Mouse (Mus musculus) embryonic facial prominence, embryonic 15.5 days (tissue): ENCODE measurements around the gene Catsperz. TPM values are rescaled to one million over a fixed set of nuclear protein-coding genes. Genes with fewer than 3 reads are reported as not detected.

Experiments
- ATAC-seq: fragments of 200-750 bp; cut with Nextera tagmentation; 2 replicates; pipeline ENCODE4 v1.8.0; 2017; ENCODE audit warnings: low read depth, moderate TSS enrichment; ENCODE audit not compliant: insufficient number of reproducible peaks, low FRiP score, low TSS enrichment
- H3K27ac ChIP-seq: fragments of 300-500 bp; sonication (generic); replicated peaks from 2 replicates; pipeline ENCODE4 v1.5.1; 2015; ENCODE audit warnings: mild to moderate bottlenecking, inconsistent platforms
- H3K27me3 ChIP-seq: fragments of 300-500 bp; sonication (generic); 2 replicates; pipeline ENCODE4 v1.6.1; 2015; ENCODE audit warnings: inconsistent platforms
- H3K36me3 ChIP-seq: fragments of 300-500 bp; sonication (generic); 2 replicates; pipeline ENCODE4 v1.6.1; 2015; ENCODE audit warnings: mild to moderate bottlenecking, inconsistent platforms
- H3K4me1 ChIP-seq: fragments of 300-500 bp; sonication (generic); 2 replicates; pipeline ENCODE4 v1.6.1; 2015; ENCODE audit warnings: inconsistent platforms
- H3K4me2 ChIP-seq: fragments of 300-500 bp; sonication (generic); replicated peaks from 2 replicates; pipeline ENCODE4 v1.6.1; 2015; ENCODE audit warnings: mild to moderate bottlenecking, inconsistent platforms
- H3K4me3 ChIP-seq: fragments of 300-500 bp; sonication (generic); replicated peaks from 2 replicates; pipeline ENCODE4 v1.5.1; 2015; ENCODE audit warnings: mild to moderate bottlenecking, inconsistent platforms
- H3K9ac ChIP-seq: fragments of 300-500 bp; sonication (generic); 2 replicates; pipeline ENCODE4 v1.6.1; 2015; ENCODE audit warnings: inconsistent platforms
- H3K9me3 ChIP-seq: fragments of 300-500 bp; sonication (generic); replicated peaks from 2 replicates; pipeline ENCODE4 v1.6.1; 2016; ENCODE audit warnings: inconsistent platforms
- WGBS: fragments of 180-500 bp; shearing (Covaris S2); methylation state at CpG from one replicate; pipeline ENCODE4 v1.1.7; 2015; 5-methylcytosine and 5-hydroxymethylcytosine counted together
- polyA plus RNA-seq: library from polyadenylated mRNA; unstranded; fragments of >200 nt; fragmentation: Nextera tagmentation; extraction: Ambion mirVana; gene quantifications from 2 replicates; pipeline ENCODE4 v1.2.1, GENCODE M21; 2015

Gene Catsperz
- polyA plus RNA-seq, 1 experiment from 2014 or later = 5.1 TPM

DNA sequence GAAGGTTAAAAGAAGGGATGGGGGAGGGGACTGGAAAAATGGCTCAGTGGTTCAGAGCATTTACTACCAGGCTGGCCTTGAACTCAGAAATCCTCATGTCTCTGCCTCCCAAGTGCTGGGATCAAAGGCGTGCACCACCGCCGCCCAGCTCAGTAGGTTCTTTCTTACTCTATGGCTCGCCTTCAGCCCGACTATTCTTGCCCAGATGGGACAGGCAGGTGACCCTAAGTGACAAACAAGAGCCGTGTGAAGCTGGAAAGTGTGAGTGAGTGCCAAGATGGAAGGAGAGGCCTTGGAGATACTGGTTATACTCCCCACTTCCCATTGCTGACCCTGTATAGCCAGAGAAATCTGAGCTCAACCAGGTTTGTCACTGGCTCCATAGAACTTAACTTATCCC, 18.5 kb upstream of the Catsperz start:
- Histone ChIP-seq H3K36me3 (0 out of 2 replicates have a peak, but pooled peaks cover 6% of the 10 kb centered on the region), H3K27me3 (no peaks in the 10 kb centered on the region), H3K4me1 (peaks cover 30% of the 10 kb centered on the region), H3K9ac (no peak overlapping the region), H3K9me3 (no peaks in the 10 kb centered on the region), H3K27ac (no peak overlapping the region), H3K4me3 (no peak overlapping the region), H3K4me2 (no peak overlapping the region)
- WGBS = 94% methylated on average over 6 of the region's 6 CpGs
- ATAC-seq = no peak

DNA sequence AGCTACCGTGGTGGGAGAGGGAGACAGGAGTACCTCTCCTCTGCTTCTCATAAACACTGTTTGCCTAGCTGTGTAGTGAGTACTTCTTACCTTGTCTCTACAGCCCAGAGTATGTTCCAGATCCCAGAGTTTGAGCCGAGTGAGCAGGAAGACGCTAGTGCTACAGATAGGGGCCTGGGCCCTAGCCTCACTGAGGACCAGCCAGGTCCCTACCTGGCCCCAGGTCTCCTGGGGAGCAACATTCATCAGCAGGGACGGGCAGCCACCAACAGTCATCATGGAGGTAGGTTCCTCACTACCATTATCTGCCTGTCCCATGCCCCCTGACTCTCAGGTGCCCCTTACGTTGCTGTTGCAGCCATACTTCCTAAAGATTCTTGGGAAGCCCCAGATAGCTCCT, 17.6 kb upstream of the Catsperz start:
- WGBS = 28% methylated on average over 5 of the region's 5 CpGs
- no peaks in the 10 kb centered on the region for H3K9me3 ChIP-seq

DNA sequence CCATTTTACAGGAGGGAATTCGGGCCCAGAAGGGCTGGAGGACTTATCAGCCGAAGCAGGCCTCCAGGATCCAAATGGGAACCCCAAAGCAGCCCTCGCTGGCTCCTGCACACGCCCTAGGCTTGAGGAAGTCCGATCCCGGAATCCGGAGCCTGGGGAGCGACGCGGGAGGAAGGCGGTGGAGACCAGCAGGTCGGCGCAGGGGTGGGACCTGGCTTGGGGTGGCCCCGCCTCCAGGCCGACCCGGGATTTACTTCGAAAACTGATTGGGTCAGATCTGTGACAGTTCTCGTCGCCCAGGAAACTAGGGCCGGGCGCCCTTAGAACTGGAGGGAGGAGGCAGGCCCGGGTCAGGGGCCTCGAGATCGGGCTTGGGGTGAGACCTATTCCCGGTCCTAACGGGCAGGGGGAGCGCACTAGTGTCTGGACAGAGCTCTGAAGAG, 17.1 kb upstream of the Catsperz start, which contains the start of gene Gpr137:
Gene Gpr137, minus strand, starts transcription at position 232 of the 443 bp plus-strand sequence.
- Histone ChIP-seq H3K9ac (peak within 1 kb of the TSS; percentile 91), H3K27ac (peak within 1 kb of the TSS; percentile 97), H3K36me3 (0 out of 2 replicates have a peak, but pooled peaks cover 6% of the 10 kb centered on the region), H3K4me2 (peak within 1 kb of the TSS; percentile 98), H3K4me3 (peak within 1 kb of the TSS; percentile 93), H3K4me1 (peaks cover 27% of the 10 kb centered on the region), H3K9me3 (no peaks in the 10 kb centered on the region), H3K27me3 (no peaks in the 10 kb centered on the region)
- WGBS = under 1% methylated on average over 27 of the region's 27 CpGs
- ATAC-seq = peak; percentile 89

More for the DNA sequence above, 17.6 kb upstream of the Catsperz start:
- Histone ChIP-seq H3K9ac (peak overlapping the region; percentile 91; the same call in 1 of the 2 replicates), H3K27me3 (no peaks in the 10 kb centered on the region), H3K4me2 (peak overlapping the region; percentile 98), H3K36me3 (0 out of 2 replicates have a peak, but pooled peaks cover 6% of the 10 kb centered on the region), H3K27ac (peak overlapping the region; percentile 97), H3K4me3 (peak overlapping the region; percentile 93), H3K4me1 (peaks cover 27% of the 10 kb centered on the region)
- ATAC-seq = no peak

DNA sequence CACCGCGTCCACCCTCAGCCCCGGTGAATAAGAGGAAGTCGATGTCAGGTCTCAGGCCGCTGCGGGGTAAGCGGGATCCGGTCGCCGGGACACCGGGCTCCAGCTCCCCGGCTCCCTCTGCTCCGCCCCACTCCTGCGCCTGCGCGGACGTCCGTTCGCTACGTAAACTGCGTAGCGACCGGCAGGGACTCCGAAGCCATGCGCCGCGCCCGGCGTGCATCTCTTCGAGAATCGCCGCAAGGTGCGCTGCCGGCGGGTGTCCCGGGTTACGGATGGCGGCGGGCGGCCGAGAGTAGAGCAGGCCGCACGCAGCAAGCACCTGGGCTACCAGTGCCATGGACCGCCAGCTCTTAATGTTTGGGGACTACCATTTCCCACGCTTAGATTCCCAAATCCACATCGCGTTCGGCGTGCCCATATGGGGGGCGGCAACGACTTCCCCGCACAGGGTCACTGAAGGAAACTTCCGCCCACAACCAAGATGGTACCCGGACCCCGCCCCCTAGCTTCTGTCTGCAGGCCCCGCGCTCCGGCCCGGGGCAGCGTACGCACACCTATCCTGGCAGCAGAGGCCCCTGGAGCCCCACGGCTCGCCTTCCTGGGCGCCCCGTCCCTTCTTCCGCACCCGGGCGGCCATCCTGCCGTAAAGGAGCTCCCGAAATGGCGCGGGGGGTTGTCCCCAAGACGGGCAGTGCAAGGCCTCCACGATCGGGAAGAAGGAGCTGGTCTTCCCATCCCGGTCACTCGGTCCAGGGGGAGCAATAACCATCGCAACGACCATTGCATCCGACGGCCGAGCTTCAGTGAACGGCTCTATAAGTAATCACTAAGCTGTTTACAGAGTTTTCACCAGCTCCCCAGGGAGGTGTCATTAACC, 16.4 kb upstream of the Catsperz start, which contains the start of gene Bad:
Gene Bad, plus strand, starts transcription at position 490 of the 877 bp plus-strand sequence.
- H3K36me3 ChIP-seq = 0 out of 2 replicates have a peak, but pooled peaks cover 6% of the 10 kb centered on the region
- peak; percentile 81 for ATAC-seq
- peak within 1 kb of the TSS; percentile 91 for H3K9ac ChIP-seq
- H3K27me3 ChIP-seq = no peaks in the 10 kb centered on the region
- peak within 1 kb of the TSS; percentile 97 for H3K27ac ChIP-seq
- no peaks in the 10 kb centered on the region for H3K9me3 ChIP-seq
- H3K4me1 ChIP-seq = peaks cover 25% of the 10 kb centered on the region
- H3K4me2 ChIP-seq = peak within 1 kb of the TSS; percentile 98
- under 1% methylated on average over 83 of the region's 83 CpGs for WGBS
- peak within 1 kb of the TSS; percentile 93 for H3K4me3 ChIP-seq

DNA sequence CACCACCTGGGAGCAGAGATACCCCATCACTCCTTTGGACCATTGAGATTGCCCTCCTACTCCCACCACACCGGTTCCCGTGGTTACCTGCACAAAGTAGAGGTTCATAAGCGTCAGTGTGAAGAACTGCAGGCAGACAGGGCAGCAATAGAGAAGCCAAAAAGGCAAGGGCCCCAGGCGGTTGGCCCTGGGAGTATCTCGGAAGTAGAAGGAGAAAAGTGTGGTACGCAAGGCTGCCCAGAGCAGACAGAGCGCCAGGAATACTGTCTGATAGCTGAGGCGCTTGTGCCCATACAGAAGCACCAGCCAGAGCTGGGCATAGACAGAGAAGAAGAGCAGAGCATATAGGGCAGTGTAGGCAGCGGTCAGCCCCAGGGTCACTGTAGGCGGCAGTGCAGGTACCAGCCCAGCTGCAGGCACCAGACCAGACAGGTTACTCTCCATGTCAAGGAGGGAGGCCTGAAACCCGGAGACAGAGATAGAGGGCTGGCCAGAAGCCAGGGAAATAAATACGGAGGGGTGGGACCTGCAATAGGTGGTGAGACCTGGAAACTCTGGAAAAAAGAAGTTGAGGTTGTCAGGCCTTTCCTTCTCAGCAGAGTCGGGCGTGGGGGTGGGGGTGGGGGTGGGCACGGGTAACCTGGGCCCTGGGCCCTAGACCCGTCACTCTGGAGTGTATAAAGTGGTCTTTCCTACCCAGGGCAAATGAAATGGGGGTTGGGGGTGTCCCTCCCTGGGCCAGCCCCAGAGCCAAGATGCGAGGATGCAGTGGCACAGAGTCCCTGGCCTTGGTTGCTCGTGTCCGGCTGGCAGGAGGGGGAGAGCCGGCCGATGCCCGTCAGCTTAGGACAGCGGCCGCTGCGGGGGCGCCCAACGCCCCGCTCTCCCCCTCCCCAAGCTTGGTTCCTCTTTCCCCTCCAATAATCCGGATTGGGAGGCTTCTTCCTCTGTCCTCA, 15.5 kb upstream of the Catsperz start:
- peak overlapping the region; percentile 98 for H3K4me2 ChIP-seq
- WGBS = 19% methylated on average over 29 of the region's 29 CpGs

DNA sequence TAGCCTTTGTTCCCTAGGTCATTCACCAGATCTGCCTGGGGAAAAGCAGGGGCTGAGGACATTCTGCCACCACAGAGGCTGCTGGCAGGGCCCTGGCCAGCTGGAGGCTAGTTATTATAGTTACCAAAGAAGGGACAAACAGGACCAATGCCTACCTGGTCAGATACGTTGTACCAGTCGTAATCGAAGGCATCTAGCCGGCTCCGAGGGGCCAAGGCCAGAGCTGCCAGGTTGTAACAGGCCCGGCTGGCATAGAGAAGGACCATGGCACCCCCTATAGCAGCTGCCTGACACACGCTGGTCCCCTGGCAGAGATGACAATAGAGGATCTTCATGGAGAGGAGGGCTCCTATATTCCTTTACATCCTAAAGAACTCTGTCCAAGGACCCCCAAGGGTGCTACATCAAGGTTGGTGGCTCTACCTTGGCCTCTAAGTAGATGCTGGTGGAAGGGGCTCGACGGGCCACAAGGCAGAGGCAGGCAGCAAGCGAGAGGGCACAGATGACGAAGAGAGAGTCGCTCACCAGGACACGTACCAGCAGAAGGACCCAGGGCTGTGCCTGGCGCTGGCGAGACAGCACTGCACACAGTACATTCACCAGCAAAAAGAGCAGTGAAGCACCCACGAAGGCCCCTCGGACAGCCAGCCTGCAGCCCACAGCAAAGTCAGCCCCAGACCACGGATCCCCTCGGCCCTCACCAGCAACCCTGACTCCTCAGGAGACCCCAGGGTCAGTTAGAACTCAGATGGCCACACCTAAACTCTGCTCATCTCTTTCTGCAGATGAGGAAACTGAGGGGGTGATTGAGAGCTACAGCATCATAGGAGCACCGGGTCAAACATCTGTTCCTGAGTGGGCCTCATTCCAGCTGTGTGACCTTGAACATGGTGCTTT, 14.2 kb upstream of the Catsperz start:
- WGBS = 87% methylated on average over 20 of the region's 20 CpGs
- no peak overlapping the region for H3K4me2 ChIP-seq
- no peak overlapping the region for H3K4me3 ChIP-seq
- no peak for ATAC-seq
- H3K9me3 ChIP-seq = no peaks in the 10 kb centered on the region
- H3K27ac ChIP-seq = no peak overlapping the region
- H3K36me3 ChIP-seq = no peaks in the 10 kb centered on the region
- peaks cover 19% of the 10 kb centered on the region for H3K27me3 ChIP-seq
- peaks cover 27% of the 10 kb centered on the region for H3K4me1 ChIP-seq
- no peak overlapping the region for H3K9ac ChIP-seq

More for the DNA sequence above, 15.5 kb upstream of the Catsperz start:
- peak overlapping the region; percentile 93 for H3K4me3 ChIP-seq
- H3K4me1 ChIP-seq = peaks cover 25% of the 10 kb centered on the region
- H3K9ac ChIP-seq = peak overlapping the region; percentile 91
- no peaks in the 10 kb centered on the region for H3K9me3 ChIP-seq
- ATAC-seq = no peak
- H3K27ac ChIP-seq = peak overlapping the region; percentile 97; the same call in 1 of the 2 replicates
- H3K27me3 ChIP-seq = peaks cover 7% of the 10 kb centered on the region
- H3K36me3 ChIP-seq = 0 out of 2 replicates have a peak, but pooled peaks cover 6% of the 10 kb centered on the region

DNA sequence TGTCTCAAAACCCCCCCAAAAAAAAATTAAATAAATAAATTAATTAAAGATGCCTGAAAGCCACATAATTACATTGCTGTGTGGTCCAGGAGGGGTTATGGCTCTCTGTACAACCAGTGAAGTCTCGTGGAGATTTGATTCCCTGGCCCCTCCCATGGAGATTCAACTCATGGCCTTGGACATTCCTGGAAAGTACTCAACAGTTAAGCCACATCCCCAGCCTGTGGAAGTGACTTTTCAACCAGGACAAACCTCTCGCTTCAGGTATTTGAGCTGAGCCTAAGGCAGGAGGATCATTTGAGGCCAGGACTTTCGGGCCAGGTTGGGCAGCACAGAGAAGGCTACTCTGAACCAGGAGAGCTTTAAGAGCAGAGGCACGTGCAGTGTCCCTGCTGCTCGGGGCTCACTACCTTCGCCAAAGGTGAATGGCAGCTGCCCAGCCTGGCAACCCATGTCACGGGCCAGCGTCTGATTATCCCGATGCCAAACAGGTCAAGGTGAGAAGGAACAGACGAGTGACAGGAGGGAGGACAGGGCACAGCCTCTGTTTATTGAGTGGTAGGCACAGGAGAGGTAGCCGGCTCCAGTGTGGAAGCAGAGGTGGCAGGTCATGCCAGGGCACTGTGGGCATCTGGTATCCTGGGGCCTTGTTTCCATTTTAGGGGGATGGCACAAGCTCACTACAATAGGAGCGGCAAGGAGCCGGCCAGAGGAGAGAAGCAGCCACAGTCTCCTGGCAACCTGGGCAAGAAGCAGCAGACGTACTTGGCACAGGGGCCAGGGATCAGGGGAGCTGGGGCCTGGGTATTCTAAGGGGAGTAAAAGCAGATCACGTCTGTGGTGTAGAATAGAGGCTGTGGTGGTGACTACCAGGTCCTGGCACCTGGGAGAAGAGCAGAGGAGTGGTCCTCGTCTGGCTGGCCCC, 12.6 kb upstream of the Catsperz start:
- Histone ChIP-seq H3K4me2 (no peak overlapping the region), H3K9ac (no peak overlapping the region), H3K4me3 (no peak overlapping the region), H3K4me1 (peaks cover 36% of the 10 kb centered on the region), H3K27ac (no peak overlapping the region), H3K36me3 (no peaks in the 10 kb centered on the region), H3K9me3 (no peaks in the 10 kb centered on the region), H3K27me3 (peaks cover 34% of the 10 kb centered on the region)
- 75% methylated on average over 16 of the region's 16 CpGs for WGBS
- ATAC-seq = no peak

DNA sequence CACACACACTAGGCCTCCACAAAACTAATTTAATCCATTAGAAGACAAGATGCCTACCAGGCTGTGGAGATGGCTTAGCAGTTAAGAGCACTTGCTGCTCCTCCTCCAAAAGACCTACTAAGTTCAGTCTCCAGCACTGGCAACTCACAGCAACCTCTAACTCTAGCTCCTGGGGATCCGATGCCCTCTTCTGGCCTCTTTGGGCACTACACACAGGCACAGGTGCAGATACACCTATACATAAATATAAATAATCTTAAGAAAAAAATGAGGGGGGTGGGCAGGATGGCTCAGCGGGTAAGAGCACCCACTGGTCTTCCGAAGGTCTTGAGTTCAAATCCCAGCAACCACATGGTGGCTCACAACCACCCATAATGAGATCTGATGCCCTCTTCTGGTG, 11.1 kb upstream of the Catsperz start:
- Histone ChIP-seq H3K9me3 (no peaks in the 10 kb centered on the region), H3K27me3 (peaks cover 49% of the 10 kb centered on the region), H3K4me1 (peaks cover 35% of the 10 kb centered on the region), H3K4me3 (no peak overlapping the region), H3K4me2 (no peak overlapping the region), H3K27ac (no peak overlapping the region), H3K36me3 (no peaks in the 10 kb centered on the region), H3K9ac (no peak overlapping the region)
- no peak for ATAC-seq
- 21% methylated on average over 3 of the region's 3 CpGs for WGBS

DNA sequence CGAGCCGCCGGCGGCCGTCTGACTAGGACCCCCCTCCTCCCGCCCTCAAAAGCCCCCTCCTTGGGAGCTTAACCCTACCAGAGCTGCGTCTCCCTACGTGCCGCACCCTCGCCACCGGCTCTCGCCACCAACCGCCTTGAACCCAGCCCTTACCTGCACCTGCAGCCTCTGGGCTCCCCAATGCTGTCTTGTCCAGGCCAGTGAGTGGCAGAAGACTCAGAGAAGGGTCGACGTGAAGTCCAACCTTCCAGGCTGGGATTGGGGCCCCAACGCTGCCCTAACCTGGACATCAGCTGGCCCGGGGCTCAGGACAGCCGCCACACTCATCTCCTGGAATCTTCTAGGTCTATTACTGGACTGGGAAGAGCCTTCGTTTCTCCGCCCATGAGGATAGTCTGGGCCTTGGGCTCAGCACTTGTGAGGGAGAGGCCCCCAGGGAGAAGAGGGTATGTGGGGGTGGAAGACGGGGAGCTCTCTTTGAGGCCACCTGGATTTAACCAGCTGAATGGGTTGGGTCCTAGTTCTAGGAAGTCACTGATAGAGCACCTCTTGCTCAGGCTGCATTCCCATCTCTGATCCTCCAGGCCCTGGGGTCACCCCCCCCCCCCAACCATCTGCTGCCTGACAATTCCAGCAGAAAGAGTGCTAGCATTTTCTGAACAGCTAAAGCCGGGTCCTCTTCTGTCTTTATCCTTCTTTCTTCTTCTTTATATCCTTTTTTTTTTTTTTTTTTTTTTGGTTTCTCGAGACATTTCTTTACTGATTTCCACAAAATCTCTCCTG, 9.2 kb upstream of the Catsperz start, which contains the start of gene Kcnk4:
Gene Kcnk4, minus strand, starts transcription at position 321 of the 783 bp plus-strand sequence.
- no peak within 1 kb of the TSS for H3K27ac ChIP-seq
- H3K4me3 ChIP-seq = peak within 1 kb of the TSS; percentile 50
- peaks cover 63% of the 10 kb centered on the region for H3K27me3 ChIP-seq
- 8% methylated on average over 23 of the region's 23 CpGs for WGBS
- H3K4me2 ChIP-seq = peak within 1 kb of the TSS; percentile 94
- H3K9me3 ChIP-seq = no peaks in the 10 kb centered on the region
- peak within 1 kb of the TSS; percentile 33; the same call in 1 of the 2 replicates for H3K9ac ChIP-seq
- no peak; the same call in 1 of the 2 replicates for ATAC-seq
- H3K4me1 ChIP-seq = peaks cover 19% of the 10 kb centered on the region
- no peaks in the 10 kb centered on the region for H3K36me3 ChIP-seq
